Mouse (Mus musculus) heart, embryonic 16.5 days (tissue): ENCODE results near the gene Mtcl1. TPM values are rescaled to one million over a fixed set of nuclear protein-coding genes. Genes with fewer than 3 reads are reported as not detected.

ENCODE experiments used
- ATAC-seq: fragments of 200-750 bp; cut with Nextera tagmentation; replicated peaks from 2 replicates; pipeline ENCODE4 v1.8.0; 2017; ENCODE audit warnings: moderate number of reproducible peaks; ENCODE audit not compliant: insufficient read depth, low FRiP score; ENCODE audit errors: extremely low read depth
- H3K27ac ChIP-seq: fragments of 300-500 bp; sonication (generic); 2 replicates; pipeline ENCODE4 v1.5.1; 2014; ENCODE audit warnings: mild to moderate bottlenecking, low read length, control low read depth, moderate library complexity
- H3K27me3 ChIP-seq: fragments of 300-500 bp; sonication (generic); 2 replicates; pipeline ENCODE4 v1.6.1; 2014; ENCODE audit warnings: low read length, mixed read lengths; ENCODE audit not compliant: control insufficient read depth, insufficient read depth
- H3K36me3 ChIP-seq: fragments of 300-500 bp; sonication (generic); 2 replicates; pipeline ENCODE4 v1.6.1; 2014; ENCODE audit not compliant: control insufficient read depth, insufficient read depth
- H3K4me1 ChIP-seq: fragments of 300-500 bp; sonication (generic); 2 replicates; pipeline ENCODE4 v1.6.1; 2014; ENCODE audit warnings: low read length, mixed read lengths; ENCODE audit not compliant: control insufficient read depth, insufficient read depth
- H3K4me2 ChIP-seq: fragments of 300-500 bp; sonication (generic); 2 replicates; pipeline ENCODE4 v1.6.1; 2014; ENCODE audit warnings: low read depth, mild to moderate bottlenecking, control low read depth, low read length
- H3K4me3 ChIP-seq: fragments of 300-500 bp; sonication (generic); 2 replicates; pipeline ENCODE4 v1.5.1; 2014; ENCODE audit warnings: mild to moderate bottlenecking, control low read depth, low read length
- H3K9ac ChIP-seq: fragments of 300-500 bp; sonication (generic); 2 replicates; pipeline ENCODE4 v1.6.1; 2014; ENCODE audit warnings: low read length, control low read depth
- H3K9me3 ChIP-seq: fragments of 300-500 bp; sonication (generic); replicated peaks from 2 replicates; pipeline ENCODE4 v1.6.1; 2016; ENCODE audit warnings: low read length; ENCODE audit not compliant: control insufficient read depth
- WGBS: fragments of 180-500 bp; shearing (Covaris S2); extraction: QIAGEN DNeasy Blood & Tissue Kit; methylation state at CpG from one replicate; pipeline ENCODE4 v1.1.7; 2014; 5-methylcytosine and 5-hydroxymethylcytosine counted together
- polyA plus RNA-seq: library from polyadenylated mRNA; unstranded; fragments of >200 nt; fragmentation: Nextera tagmentation; extraction: Ambion mirVana; gene quantifications from 2 replicates; pipeline ENCODE4 v1.2.1, GENCODE M21; 2015

Mtcl1 gene
- polyA plus RNA-seq, 1 experiment from 2014 or later, result 1.9 TPM

DNA sequence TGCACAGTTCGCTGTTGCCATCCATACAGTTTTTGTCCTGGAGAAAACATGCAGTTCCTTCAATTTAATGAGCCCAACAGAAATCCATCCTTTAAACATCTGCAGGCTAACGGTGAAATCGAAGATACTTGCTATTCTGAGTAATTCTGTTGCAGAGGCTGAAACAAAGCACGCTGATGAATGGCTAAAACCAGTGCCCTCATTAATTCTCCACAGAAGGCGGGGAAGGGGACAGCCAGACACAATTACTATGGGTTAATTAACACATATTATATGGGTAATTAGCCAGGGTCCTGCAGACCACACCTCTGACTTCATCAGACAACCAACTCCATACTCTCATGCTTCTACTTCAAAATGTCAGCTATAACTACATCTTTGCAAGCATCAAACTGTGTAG lies 32.2 kb downstream of the Mtcl1 start:
- H3K27me3 ChIP-seq, result no peaks in the 10 kb centered on the region
- peak overlapping the region; percentile 29; the same call in 1 of the 2 replicates for H3K4me2 ChIP-seq
- no peak overlapping the region for H3K4me3 ChIP-seq
- H3K36me3 ChIP-seq, result no peaks in the 10 kb centered on the region
- ATAC-seq, result no peak
- H3K9me3 ChIP-seq, result no peaks in the 10 kb centered on the region
- no peak overlapping the region for H3K27ac ChIP-seq
- no peak overlapping the region for H3K9ac ChIP-seq
- 75% methylated on average over 5 of the region's 5 CpGs for WGBS
- no peaks in the 10 kb centered on the region for H3K4me1 ChIP-seq

DNA sequence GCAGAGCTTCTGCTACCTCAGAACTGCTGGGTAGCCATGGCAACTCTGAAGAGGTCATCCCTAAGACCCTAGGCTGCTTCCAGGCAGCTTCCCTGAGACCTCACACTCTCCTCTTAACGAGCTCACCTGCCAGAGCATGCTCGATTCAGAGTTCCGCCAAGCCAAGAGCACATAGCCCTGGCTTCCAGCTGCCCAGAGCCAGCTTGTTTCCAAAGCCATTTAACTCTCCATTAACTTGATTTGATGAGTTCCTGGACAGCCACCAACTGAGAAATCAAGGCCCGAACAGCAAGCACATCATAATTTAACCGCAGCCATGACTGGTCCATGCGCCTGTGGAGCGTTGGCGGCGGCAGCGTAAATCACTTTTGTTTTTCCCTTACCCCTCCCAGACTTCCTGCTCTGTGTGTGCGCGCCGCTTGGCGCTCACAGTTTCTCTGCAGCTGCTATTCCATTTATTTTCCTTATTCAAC lies 32.7 kb downstream of the Mtcl1 start:
- no peaks in the 10 kb centered on the region for H3K9me3 ChIP-seq
- H3K4me2 ChIP-seq, result peak overlapping the region; percentile 29; the same call in 1 of the 2 replicates
- H3K27me3 ChIP-seq, result no peaks in the 10 kb centered on the region
- H3K4me1 ChIP-seq, result no peaks in the 10 kb centered on the region
- H3K36me3 ChIP-seq, result no peaks in the 10 kb centered on the region
- 63% methylated on average over 14 of the region's 14 CpGs for WGBS
- H3K4me3 ChIP-seq, result no peak overlapping the region
- no peak overlapping the region for H3K27ac ChIP-seq
- H3K9ac ChIP-seq, result no peak overlapping the region
- ATAC-seq, result no peak

DNA sequence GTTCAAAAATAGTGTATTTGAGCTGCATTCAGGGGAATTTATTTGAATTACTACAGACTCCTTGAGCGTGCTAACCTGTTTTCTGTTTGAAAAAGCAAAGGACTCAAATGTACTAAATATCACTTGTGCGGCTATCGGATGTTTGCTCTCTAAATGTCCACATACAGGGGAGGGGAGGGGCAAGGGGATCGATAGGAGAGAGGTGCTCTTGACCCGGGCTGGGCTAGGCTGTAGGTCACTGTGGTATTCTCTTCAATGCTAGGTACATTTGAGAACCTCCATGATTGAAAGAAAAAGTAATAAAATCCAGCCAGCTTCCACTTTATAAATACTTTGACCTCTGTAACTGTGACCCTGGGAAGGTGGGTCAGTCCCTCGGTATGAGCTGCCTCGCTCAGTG lies 33.1 kb downstream of the Mtcl1 start:
- Histone ChIP-seq H3K9ac (no peak overlapping the region), H3K4me3 (no peak overlapping the region), H3K27me3 (no peaks in the 10 kb centered on the region), H3K36me3 (no peaks in the 10 kb centered on the region), H3K4me1 (no peaks in the 10 kb centered on the region), H3K27ac (no peak overlapping the region), H3K4me2 (no peak overlapping the region), H3K9me3 (no peaks in the 10 kb centered on the region)
- no peak for ATAC-seq
- 70% methylated on average over 7 of the region's 7 CpGs for WGBS

DNA sequence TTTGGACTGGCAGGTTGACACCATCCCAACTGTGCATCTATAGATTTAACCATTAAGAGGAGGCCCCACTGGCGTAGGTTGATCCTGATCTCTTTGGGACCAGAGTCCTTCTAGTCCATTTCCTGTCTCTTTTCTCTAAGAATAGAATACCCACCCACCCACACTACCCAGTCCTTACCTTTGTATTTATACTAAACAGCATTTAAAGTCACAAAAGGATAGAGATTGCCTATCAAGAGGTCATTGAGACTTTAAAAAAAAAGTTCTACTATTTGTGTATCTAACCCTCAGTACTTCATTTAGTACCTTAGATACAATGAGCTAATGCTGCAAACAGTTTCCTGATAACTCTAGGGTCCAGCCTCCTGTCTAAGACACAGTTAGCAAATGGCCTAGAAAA lies 35.2 kb downstream of the Mtcl1 start:
- Histone ChIP-seq H3K9ac (no peak overlapping the region), H3K9me3 (no peaks in the 10 kb centered on the region), H3K36me3 (no peaks in the 10 kb centered on the region), H3K4me1 (no peaks in the 10 kb centered on the region), H3K4me2 (no peak overlapping the region), H3K27ac (no peak overlapping the region), H3K4me3 (no peak overlapping the region), H3K27me3 (no peaks in the 10 kb centered on the region)
- 89% methylated on average over 1 of the region's 1 CpGs for WGBS
- ATAC-seq, result no peak

DNA sequence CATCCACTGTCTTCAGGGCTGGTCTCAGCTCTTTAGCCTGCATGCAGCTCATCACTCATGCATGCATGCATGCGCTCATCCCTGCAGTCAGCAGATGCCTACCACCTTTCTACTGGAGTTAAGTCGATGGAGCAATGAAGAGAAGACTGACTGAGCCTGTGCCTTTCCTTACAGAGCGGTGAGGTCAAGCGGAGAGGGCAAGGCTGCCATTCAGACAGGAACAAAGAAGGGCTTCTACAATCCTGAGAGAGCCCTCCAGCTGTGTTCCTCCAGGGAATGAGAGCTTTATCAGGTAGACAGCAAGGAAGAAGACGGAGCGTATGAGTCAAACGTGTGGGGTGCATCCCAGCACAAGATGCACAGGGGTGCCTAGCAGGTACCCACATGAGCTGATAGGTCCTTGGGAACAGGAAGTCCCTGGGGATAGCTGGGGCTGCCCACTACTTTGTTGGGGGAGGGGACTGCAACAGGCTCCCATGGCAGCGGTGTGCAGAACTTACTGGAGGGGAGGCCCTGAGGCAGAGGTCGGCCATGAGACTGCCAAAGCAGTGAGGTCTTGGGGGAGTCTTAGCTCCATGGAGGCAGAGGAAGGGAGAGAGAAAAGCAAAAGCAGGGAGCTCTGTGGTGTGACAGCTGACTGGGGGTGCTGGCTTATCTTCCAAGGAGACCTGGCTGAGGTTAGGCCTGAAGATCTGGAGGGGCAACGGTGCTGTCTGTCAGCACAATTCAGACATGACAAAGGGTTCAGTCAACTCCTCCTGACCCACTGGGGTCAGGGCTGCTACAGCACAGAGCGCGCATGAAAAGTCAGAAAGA lies 37.2 kb downstream of the Mtcl1 start:
- Histone ChIP-seq H3K27me3 (no peaks in the 10 kb centered on the region), H3K4me3 (no peak overlapping the region), H3K4me1 (no peaks in the 10 kb centered on the region), H3K4me2 (no peak overlapping the region), H3K9me3 (no peaks in the 10 kb centered on the region), H3K9ac (no peak overlapping the region), H3K27ac (no peak overlapping the region), H3K36me3 (no peaks in the 10 kb centered on the region)
- WGBS, result 64% methylated on average over 12 of the region's 12 CpGs
- ATAC-seq, result no peak

DNA sequence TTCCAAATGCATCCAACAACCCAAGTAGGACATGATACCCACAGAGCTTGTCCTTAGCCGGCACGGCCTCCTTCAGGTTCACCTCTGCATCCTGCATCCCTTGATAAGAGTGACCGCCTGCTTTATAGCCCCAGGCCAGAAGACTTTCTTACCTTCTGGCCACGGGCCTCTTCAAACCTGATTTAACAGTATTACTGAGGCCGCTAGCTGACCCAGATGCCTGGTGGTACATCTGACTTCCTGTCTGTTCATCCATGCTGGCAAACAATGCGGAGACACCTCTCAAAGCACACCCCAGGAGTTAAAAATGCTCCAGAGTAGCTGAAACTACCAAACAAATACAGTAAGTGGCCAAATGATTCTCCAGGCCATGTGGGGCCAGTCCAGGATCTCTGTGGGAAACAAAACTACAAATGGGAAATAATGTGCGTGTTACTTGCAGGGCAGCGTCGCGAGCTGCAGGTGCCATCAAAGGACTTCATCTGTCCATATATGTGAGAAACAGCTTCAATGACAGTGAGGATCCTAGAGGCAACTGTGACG lies 38.6 kb downstream of the Mtcl1 start:
- H3K27me3 ChIP-seq, result no peaks in the 10 kb centered on the region
- no peak for ATAC-seq
- H3K27ac ChIP-seq, result no peak overlapping the region
- WGBS, result 81% methylated on average over 11 of the region's 11 CpGs
- peaks cover 1% of the 10 kb centered on the region; the same call in 1 of the 2 replicates for H3K4me1 ChIP-seq
- no peak overlapping the region for H3K4me3 ChIP-seq
- H3K9ac ChIP-seq, result no peak overlapping the region
- no peaks in the 10 kb centered on the region for H3K9me3 ChIP-seq
- H3K36me3 ChIP-seq, result no peaks in the 10 kb centered on the region
- no peak overlapping the region for H3K4me2 ChIP-seq

DNA sequence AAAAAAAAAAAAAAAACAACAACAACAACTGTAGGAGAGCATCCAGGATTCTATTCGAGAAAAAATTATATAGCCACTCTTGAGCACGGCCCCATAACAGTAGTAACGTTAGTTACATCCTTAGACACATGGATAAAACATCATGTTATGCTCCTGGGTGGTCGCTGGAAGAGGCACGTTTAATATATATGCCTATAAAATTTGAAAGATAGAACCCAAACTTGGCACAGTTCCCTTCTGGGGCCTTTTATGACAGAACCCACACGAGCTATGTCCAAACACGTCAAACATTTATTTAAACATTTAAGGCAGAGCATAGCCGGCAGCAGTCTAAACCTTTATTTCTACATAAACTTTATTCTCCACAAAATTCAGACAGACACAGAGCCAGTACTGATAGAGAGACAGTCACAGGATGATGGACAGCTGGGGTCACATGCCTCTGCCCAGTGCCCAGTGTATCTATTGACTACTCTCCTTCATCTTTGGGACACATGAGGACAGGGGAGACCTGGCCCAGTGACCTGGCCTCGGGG lies 40.4 kb downstream of the Mtcl1 start:
- Histone ChIP-seq H3K9ac (no peak overlapping the region), H3K4me3 (no peak overlapping the region), H3K27ac (no peak overlapping the region), H3K27me3 (no peaks in the 10 kb centered on the region), H3K9me3 (no peaks in the 10 kb centered on the region), H3K36me3 (no peaks in the 10 kb centered on the region), H3K4me1 (peaks cover 17% of the 10 kb centered on the region), H3K4me2 (no peak overlapping the region)
- ATAC-seq, result no peak
- 79% methylated on average over 9 of the region's 9 CpGs for WGBS

DNA sequence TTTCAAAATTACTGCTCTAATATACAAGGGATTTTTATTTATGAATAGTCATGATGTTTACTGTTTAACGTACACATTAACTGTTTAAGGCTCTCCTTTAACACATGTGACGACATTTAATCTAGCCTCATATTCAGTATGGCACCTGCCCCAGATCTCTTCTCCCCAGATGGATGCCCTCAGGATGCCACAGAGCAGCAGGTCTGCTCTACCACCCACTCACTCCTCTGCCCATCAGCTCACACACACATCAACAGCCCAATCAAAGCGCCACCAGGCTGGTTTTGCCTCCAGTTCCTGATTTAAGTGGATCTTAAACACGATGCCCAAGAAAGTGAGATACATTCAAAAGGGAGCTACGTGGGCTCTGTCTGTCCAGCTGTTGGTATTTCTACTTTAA lies 41.1 kb downstream of the Mtcl1 start:
- 91% methylated on average over 5 of the region's 5 CpGs for WGBS
- Histone ChIP-seq H3K27ac (no peak overlapping the region), H3K27me3 (no peaks in the 10 kb centered on the region), H3K9ac (no peak overlapping the region), H3K4me2 (no peak overlapping the region), H3K36me3 (no peaks in the 10 kb centered on the region), H3K4me1 (peaks cover 17% of the 10 kb centered on the region), H3K4me3 (no peak overlapping the region), H3K9me3 (no peaks in the 10 kb centered on the region)
- no peak for ATAC-seq

DNA sequence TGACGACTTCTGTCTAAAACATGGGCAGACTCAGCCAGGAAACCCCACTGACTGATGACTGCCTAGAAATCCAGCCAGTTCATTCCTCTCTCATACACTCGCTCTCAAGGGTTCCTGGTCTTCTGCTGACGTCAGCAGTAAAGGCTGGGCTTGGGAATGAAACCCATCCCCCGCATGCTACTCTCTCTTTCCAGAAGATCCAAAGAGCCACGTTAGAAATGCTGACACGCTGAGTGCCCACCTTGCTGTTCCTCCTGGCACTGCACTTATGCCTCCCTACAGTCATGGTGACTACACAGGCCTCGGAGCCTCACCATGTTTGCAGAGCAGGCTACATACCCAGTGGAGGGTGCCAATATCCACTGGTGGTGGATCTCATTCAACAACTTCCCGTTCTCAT lies 41.7 kb downstream of the Mtcl1 start:
- Histone ChIP-seq H3K4me1 (peaks cover 20% of the 10 kb centered on the region), H3K27me3 (no peaks in the 10 kb centered on the region), H3K9ac (no peak overlapping the region), H3K36me3 (no peaks in the 10 kb centered on the region), H3K9me3 (no peaks in the 10 kb centered on the region), H3K27ac (no peak overlapping the region), H3K4me3 (no peak overlapping the region), H3K4me2 (no peak overlapping the region)
- WGBS, result 61% methylated on average over 8 of the region's 8 CpGs
- no peak for ATAC-seq
